Mouse (Mus musculus): ENCODE results near the gene Gm10309. TPM values are rescaled to one million over a fixed set of nuclear protein-coding genes. Genes with fewer than 3 reads are reported as not detected.

Gm10309 gene
- polyA plus RNA-seq, 1 experiment = not detected

- Histone ChIP-seq H3K9me3 (replicated peaks; ENCODE audit: control insufficient read depth, insufficient read depth, low read length, poor library complexity, severe bottlenecking) (no peaks in the 10 kb centered on the region), H3K9ac (ENCODE audit: low read depth, poor library complexity, severe bottlenecking) (no peak overlapping the region), H3K27ac (ENCODE audit: insufficient read depth, low read length) (no peak overlapping the region), H3K27me3 (ENCODE audit: control insufficient read depth, insufficient read depth, low read length, poor library complexity, severe bottlenecking) (no peaks in the 10 kb centered on the region), H3K4me3 (ENCODE audit: low read depth, low read length) (no peak overlapping the region), H3K36me3 (ENCODE audit: control insufficient read depth, insufficient read depth, low read length, poor library complexity, severe bottlenecking) (no peaks in the 10 kb centered on the region), H3K4me1 (ENCODE audit: control insufficient read depth, insufficient read depth, low read length) (no peaks in the 10 kb centered on the region)
- TF ChIP-seq CTCF (IDR thresholded peaks at IDR 0.05; ENCODE audit: low read depth, low read length) (no peak), EP300 (IDR thresholded peaks at IDR 0.05; ENCODE audit: insufficient read depth, low read depth, low read length) (no peak), POLR2A (IDR thresholded peaks at IDR 0.05; ENCODE audit: insufficient read depth, low read length) (no peak)
Observed at GRCm38 (mm10) chr17:86508212-86508490, 3.1 kb upstream of the Gm10309 start.

- no peak overlapping the region for H3K4me3 ChIP-seq (ENCODE audit: low read depth, low read length)
- no peak overlapping the region for H3K9ac ChIP-seq (ENCODE audit: low read depth, poor library complexity, severe bottlenecking)
- H3K27ac ChIP-seq (ENCODE audit: insufficient read depth, low read length) = no peak overlapping the region
- no peaks in the 10 kb centered on the region for H3K9me3 ChIP-seq (replicated peaks; ENCODE audit: control insufficient read depth, insufficient read depth, low read length, poor library complexity, severe bottlenecking)
- TF ChIP-seq CTCF (IDR thresholded peaks at IDR 0.05; ENCODE audit: low read depth, low read length) (no peak), EP300 (IDR thresholded peaks at IDR 0.05; ENCODE audit: insufficient read depth, low read depth, low read length) (no peak), POLR2A (IDR thresholded peaks at IDR 0.05; ENCODE audit: insufficient read depth, low read length) (no peak)
- no peaks in the 10 kb centered on the region for H3K36me3 ChIP-seq (ENCODE audit: control insufficient read depth, insufficient read depth, low read length, poor library complexity, severe bottlenecking)
- no peaks in the 10 kb centered on the region for H3K27me3 ChIP-seq (ENCODE audit: control insufficient read depth, insufficient read depth, low read length, poor library complexity, severe bottlenecking)
- H3K4me1 ChIP-seq (ENCODE audit: control insufficient read depth, insufficient read depth, low read length) = no peaks in the 10 kb centered on the region
Observed at GRCm38 (mm10) chr17:86507342-86508211, 2.5 kb upstream of the Gm10309 start.

- Histone ChIP-seq H3K9ac (ENCODE audit: low read depth, poor library complexity, severe bottlenecking) (no peak overlapping the region), H3K27me3 (ENCODE audit: control insufficient read depth, insufficient read depth, low read length, poor library complexity, severe bottlenecking) (no peaks in the 10 kb centered on the region), H3K4me3 (ENCODE audit: low read depth, low read length) (no peak overlapping the region), H3K36me3 (ENCODE audit: control insufficient read depth, insufficient read depth, low read length, poor library complexity, severe bottlenecking) (no peaks in the 10 kb centered on the region), H3K9me3 (replicated peaks; ENCODE audit: control insufficient read depth, insufficient read depth, low read length, poor library complexity, severe bottlenecking) (no peaks in the 10 kb centered on the region), H3K4me1 (ENCODE audit: control insufficient read depth, insufficient read depth, low read length) (no peaks in the 10 kb centered on the region), H3K27ac (ENCODE audit: insufficient read depth, low read length) (no peak overlapping the region)
- TF ChIP-seq EP300 (IDR thresholded peaks at IDR 0.05; ENCODE audit: insufficient read depth, low read depth, low read length) = no peak
- no peak for TF ChIP-seq POLR2A (IDR thresholded peaks at IDR 0.05; ENCODE audit: insufficient read depth, low read length)
- TF ChIP-seq CTCF (IDR thresholded peaks at IDR 0.05; ENCODE audit: low read depth, low read length) = no peak
Observed at GRCm38 (mm10) chr17:86506881-86507280, 1.8 kb upstream of the Gm10309 start.

- H3K4me3 ChIP-seq (ENCODE audit: low read depth, low read length) = no peak overlapping the region
- H3K4me1 ChIP-seq (ENCODE audit: control insufficient read depth, insufficient read depth, low read length) = no peaks in the 10 kb centered on the region
- H3K27me3 ChIP-seq (ENCODE audit: control insufficient read depth, insufficient read depth, low read length, poor library complexity, severe bottlenecking) = no peaks in the 10 kb centered on the region
- TF ChIP-seq POLR2A (IDR thresholded peaks at IDR 0.05; ENCODE audit: insufficient read depth, low read length) = no peak
- no peak for TF ChIP-seq EP300 (IDR thresholded peaks at IDR 0.05; ENCODE audit: insufficient read depth, low read depth, low read length)
- no peak for TF ChIP-seq CTCF (IDR thresholded peaks at IDR 0.05; ENCODE audit: low read depth, low read length)
- H3K9ac ChIP-seq (ENCODE audit: low read depth, poor library complexity, severe bottlenecking) = no peak overlapping the region
- no peaks in the 10 kb centered on the region for H3K36me3 ChIP-seq (ENCODE audit: control insufficient read depth, insufficient read depth, low read length, poor library complexity, severe bottlenecking)
- H3K9me3 ChIP-seq (replicated peaks; ENCODE audit: control insufficient read depth, insufficient read depth, low read length, poor library complexity, severe bottlenecking) = no peaks in the 10 kb centered on the region
- no peak overlapping the region for H3K27ac ChIP-seq (ENCODE audit: insufficient read depth, low read length)
Observed at GRCm38 (mm10) chr17:86503208-86503897, 1.7 kb downstream of the Gm10309 start.

GRCm38 (mm10) chr17:86501393-86501792 lies 3.6 kb downstream of the Gm10309 start:
- Histone ChIP-seq H3K9ac (ENCODE audit: low read depth, poor library complexity, severe bottlenecking) (no peak overlapping the region), H3K4me3 (ENCODE audit: low read depth, low read length) (no peak overlapping the region), H3K36me3 (ENCODE audit: control insufficient read depth, insufficient read depth, low read length, poor library complexity, severe bottlenecking) (no peaks in the 10 kb centered on the region), H3K27me3 (ENCODE audit: control insufficient read depth, insufficient read depth, low read length, poor library complexity, severe bottlenecking) (no peaks in the 10 kb centered on the region), H3K27ac (ENCODE audit: insufficient read depth, low read length) (no peak overlapping the region), H3K4me1 (ENCODE audit: control insufficient read depth, insufficient read depth, low read length) (no peaks in the 10 kb centered on the region), H3K9me3 (replicated peaks; ENCODE audit: control insufficient read depth, insufficient read depth, low read length, poor library complexity, severe bottlenecking) (no peaks in the 10 kb centered on the region)
- TF ChIP-seq POLR2A (IDR thresholded peaks at IDR 0.05; ENCODE audit: insufficient read depth, low read length) (no peak), EP300 (IDR thresholded peaks at IDR 0.05; ENCODE audit: insufficient read depth, low read depth, low read length) (no peak), CTCF (IDR thresholded peaks at IDR 0.05; ENCODE audit: low read depth, low read length) (no peak)

All from ES-Bruce4 (cell line).